ENCODE assay signal across 17 mouse cellular contexts in the genomic region with DNA sequence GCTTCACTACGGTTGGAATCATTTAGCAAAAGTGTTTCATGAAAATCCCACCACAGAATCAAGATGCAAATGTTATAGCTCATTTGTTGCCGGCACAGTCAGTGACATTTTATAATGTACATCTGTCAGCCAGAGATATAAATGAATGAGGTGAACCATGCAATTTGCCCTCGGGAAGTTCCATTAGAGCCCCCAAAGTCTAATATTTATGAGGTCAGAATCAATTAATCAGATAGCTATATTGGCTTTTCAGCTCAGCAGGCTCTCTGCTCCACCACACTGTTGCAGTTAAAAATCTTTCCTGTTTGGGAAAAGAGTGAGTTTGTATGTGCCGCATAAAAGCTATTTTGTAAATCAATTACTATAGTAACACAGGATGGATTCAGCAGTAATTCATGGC.
"Had no signal": no experiment of that assay in that cellular context is flagged by ENCODE, and none has a peak within 500 bp of the region (broad histone marks: within the 10 kb centered on the region; RNA-seq: fewer than 3 reads in every experiment).

No protein-coding gene starts in this region.

- H3K9ac ChIP-seq: liver, embryonic 15.5 days; lung, embryonic 14.5 days; neural tube, embryonic 12.5 days had no signal

- DNase-seq: kidney, adult 8-10 months; kidney, postnatal 25 days; lung, embryonic 14.5 days; lung, postnatal 10 days; right cerebral cortex, postnatal 4 days; spleen, adult 18-20 months; thymus, adult 2 months; thymus, postnatal 25 days had no signal

- H3K4me2 ChIP-seq: liver, embryonic 11.5 days; liver, embryonic 15.5 days; lung, embryonic 14.5 days; neural tube, embryonic 12.5 days had no signal

- H3K4me3 ChIP-seq: left cerebral cortex, adult 2 months; limb, embryonic 10.5 days; liver, embryonic 15.5 days; megakaryocyte, embryonic 14.5 days; myocyte; neural tube, embryonic 12.5 days had no signal

- H3K4me1 ChIP-seq: liver, embryonic 15.5 days; megakaryocyte, embryonic 14.5 days had no signal

- H3K36me3 ChIP-seq: limb, embryonic 10.5 days; liver, embryonic 15.5 days; neural tube, embryonic 12.5 days had no signal

- ATAC-seq: intestine, postnatal 0 days had no signal

- H3K27ac ChIP-seq: left cerebral cortex, adult 2 months; limb, embryonic 10.5 days; liver, embryonic 15.5 days; macrophage; neural tube, embryonic 12.5 days had no signal

- H3K27me3 ChIP-seq: liver, embryonic 15.5 days; megakaryocyte, embryonic 14.5 days; neural tube, embryonic 12.5 days had no signal

- H3K9me3 ChIP-seq: limb, embryonic 10.5 days; liver, embryonic 15.5 days; neural tube, embryonic 12.5 days had no signal
